Mouse (Mus musculus): ENCODE data around the gene Pde5a. TPM values are rescaled to one million over a fixed set of nuclear protein-coding genes. Genes with fewer than 3 reads are reported as not detected.

The Pde5a gene
- total RNA-seq, 1 experiment from 2014 or later = 9.5 TPM

DNA sequence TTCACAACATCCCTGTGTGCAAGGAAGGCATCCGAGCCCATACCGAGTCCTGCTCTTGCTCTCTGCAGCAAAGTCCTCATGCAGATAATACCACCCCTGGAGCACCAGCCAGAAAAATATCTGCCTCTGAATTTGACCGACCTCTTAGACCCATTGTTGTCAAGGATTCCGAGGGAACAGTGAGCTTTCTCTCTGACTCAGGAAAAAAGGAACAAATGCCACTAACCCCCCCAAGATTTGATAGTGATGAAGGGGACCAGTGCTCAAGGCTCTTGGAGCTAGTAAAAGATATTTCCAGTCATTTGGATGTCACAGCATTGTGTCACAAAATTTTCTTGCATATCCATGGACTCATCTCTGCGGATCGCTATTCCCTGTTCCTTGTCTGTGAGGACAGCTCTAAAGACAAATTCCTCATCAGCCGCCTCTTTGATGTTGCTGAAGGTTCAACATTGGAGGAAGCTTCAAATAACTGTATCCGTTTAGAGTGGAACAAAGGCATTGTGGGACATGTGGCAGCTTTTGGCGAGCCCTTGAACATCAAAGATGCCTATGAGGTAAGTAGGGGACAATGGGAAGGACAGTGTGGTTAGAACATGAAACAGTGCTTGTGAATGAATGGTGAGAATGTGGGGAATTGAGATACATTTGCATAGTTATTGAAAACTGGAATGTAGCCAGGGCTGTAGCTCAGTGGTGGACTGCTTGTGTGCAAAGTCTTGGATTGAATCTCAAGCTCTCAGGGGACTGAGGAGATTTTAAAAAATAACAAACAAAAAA is 19.4 kb downstream of the Pde5a start:
- ATAC-seq (ENCODE audit: extremely low read depth, insufficient number of reproducible peaks, low FRiP score, poor library complexity, severe bottlenecking) = no peak

DNA sequence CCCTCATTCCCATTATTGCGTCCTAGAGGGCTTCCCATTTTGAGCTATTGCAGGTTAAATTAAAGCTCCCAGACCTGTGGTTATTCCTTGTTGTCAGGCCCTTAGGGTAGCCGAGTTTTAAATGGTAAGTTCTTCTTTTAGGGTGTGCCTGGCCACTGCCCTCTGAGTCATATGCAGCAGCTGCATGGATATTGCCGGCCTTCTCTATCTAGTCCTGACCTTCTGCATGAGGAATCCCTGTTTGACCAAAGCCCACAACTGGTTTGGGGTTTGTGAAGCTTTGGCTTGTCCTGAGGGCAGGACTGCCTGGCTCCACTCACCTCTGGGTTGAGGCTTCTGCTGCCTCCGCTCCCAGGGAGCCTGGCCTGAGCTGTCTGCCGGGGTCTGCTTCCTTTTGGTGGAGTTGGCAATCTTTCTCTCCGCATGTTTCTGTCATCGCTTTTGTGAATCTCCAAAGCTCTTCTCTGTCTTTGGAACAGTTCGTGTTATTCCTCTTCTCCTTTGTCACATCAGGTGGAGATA is 34.6 kb downstream of the Pde5a start:
- ATAC-seq (ENCODE audit: extremely low read depth, insufficient number of reproducible peaks, low FRiP score, poor library complexity, severe bottlenecking) = no peak

DNA sequence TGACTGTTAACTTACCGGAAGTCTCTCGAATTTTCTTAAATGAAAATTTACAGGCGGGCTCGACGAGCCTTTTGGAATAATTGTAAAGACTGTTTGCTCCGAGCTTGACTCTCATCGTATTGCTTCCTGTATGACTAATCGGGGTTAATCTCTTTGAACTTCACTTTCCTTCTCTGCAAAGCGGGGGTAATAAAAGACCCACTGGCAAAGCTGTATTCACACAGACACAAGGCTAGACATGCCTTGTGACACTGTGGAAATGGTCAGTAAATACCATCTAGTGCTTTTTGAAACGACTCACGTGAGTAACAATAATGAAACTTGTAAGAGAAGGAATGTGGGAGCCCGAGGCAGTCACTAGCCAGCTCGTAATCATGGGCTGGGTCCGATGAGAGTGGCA is 35.0 kb downstream of the Pde5a start:
- no peak for ATAC-seq (ENCODE audit: extremely low read depth, insufficient number of reproducible peaks, low FRiP score, poor library complexity, severe bottlenecking)

- no peak for ATAC-seq (ENCODE audit: extremely low read depth, insufficient number of reproducible peaks, low FRiP score, poor library complexity, severe bottlenecking)
Measured at GRCm38 (mm10) chr3:122766930-122767329, 38.2 kb downstream of the Pde5a start.

DNA sequence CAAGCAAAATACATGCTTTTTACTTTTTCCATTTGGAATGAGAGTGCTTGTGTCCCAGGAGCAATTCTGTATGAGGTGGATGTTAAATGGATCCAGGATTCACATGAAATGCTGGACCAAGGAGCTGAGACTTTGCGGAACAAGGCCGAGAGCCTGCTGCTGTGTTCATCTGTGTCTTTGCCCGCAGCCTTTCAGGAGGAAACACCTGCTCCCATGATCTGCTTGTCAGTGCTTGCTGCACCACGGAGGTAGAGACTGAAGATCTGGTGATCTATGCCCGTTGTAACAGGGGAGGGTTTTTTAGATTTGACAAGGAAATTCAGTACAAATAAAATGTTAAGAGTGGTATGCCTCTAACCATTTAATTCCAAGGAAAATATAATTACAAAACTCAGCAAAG is 39.1 kb downstream of the Pde5a start:
- ATAC-seq (ENCODE audit: extremely low read depth, insufficient number of reproducible peaks, low FRiP score, poor library complexity, severe bottlenecking) = no peak

GRCm38 (mm10) chr3:122781417-122781816 is 52.7 kb downstream of the Pde5a start:
- no peak for ATAC-seq (ENCODE audit: extremely low read depth, insufficient number of reproducible peaks, low FRiP score, poor library complexity, severe bottlenecking)

GRCm38 (mm10) chr3:122784245-122784644 is 55.5 kb downstream of the Pde5a start:
- ATAC-seq (ENCODE audit: extremely low read depth, insufficient number of reproducible peaks, low FRiP score, poor library complexity, severe bottlenecking) = no peak

- no peak for ATAC-seq (ENCODE audit: extremely low read depth, insufficient number of reproducible peaks, low FRiP score, poor library complexity, severe bottlenecking)
Measured at GRCm38 (mm10) chr3:122788314-122788713, 59.6 kb downstream of the Pde5a start.

GRCm38 (mm10) chr3:122789544-122789943 is 60.8 kb downstream of the Pde5a start:
- ATAC-seq (ENCODE audit: extremely low read depth, insufficient number of reproducible peaks, low FRiP score, poor library complexity, severe bottlenecking) = no peak

DNA sequence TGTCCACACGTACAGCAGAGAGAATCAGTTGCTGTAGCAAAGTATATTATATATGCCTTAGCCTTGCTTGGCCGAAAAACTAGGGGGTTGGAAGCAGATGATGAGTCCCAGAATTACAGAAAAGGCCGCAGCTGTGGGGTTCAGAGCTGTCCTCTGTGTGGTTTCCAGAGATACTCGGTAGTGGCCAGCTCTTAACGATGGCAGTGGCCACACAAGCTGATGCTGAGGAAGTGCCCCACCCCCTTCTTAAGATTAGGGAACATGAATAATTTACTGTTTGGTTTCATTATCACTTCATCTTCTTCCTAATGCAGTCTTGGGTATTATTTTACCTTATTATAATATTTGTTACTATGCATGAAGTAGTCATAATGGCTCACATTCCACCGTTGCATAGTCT is 71.3 kb downstream of the Pde5a start:
- no peak for ATAC-seq (ENCODE audit: extremely low read depth, insufficient number of reproducible peaks, low FRiP score, poor library complexity, severe bottlenecking)

DNA sequence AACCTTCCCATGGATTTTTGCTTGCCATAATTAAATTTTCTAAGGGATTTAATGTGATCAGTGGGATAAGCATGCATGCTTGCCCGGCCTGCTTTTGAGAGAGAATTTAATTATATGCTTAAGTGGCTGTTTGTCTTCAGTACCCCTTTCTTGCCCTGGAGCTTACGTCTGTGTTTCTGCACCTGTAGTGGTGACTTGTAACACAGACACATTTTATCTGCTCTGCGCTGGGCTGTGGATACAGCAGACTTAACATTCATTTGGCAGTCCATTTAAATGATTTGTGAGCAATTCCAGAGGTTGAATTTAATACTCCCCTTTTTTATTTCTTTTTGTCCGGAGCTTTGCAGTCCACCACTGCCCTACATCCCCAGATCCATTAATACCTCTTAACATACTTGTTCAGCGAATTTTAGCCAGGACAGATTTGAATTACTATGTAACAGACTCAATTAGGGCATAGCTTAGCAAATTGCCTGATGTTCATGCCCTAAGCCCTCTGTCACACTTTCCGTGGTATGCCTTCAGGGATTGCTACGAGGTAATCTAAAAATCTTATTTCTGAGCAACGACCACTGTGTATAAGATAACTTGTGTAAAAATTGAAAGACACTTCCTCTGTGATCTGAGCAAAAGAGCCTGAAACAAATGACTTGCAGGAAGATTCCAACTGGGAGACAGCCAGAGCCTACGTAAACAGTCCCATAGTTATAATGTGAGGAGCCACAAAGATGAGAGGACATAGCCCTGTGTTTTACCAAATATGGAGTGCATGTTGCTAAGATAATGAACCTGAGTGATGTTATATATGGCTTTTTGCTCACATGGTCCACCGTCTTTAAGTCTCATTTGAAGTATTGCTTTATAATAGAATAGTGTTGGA is 72.0 kb downstream of the Pde5a start:
- ATAC-seq (ENCODE audit: extremely low read depth, insufficient number of reproducible peaks, low FRiP score, poor library complexity, severe bottlenecking) = no peak

DNA sequence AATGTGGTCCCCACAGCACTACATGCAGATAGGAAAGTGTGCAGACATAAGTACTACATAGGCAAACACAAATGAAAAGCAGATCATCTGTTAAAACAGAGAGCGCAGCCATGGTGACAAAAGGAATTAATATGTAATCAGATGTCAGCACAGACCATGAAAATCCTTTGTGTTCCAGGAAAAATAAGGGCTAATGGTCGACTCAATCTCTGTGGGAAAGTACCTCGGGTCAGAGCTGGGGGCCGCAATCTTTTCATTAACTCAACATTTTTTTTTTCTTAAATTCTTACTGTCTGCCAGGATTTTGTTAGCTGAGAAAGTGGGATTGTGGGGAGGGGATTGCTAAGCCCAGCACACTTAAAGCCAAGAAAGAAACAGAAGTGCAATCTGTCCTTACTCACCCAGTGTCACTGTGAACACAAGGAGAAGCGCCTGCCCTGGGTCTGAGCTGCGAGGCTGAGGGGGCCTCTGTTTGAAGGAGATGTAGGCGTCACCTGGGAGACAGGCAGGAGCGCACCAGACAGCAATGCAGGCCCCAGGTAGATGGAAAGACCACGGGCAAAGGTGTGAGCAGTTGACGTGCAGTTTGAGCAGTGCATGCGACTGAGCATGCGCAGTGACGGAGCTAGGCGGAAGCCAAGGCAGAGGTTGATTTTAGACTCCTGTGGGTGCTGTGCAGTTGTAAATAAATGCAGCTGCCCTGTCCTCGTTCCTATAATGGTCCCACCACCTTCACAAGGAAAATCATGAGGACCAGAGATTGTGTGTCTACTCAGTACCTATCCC is 72.9 kb downstream of the Pde5a start:
- no peak for ATAC-seq (ENCODE audit: extremely low read depth, insufficient number of reproducible peaks, low FRiP score, poor library complexity, severe bottlenecking)

GRCm38 (mm10) chr3:122807313-122807712 is 78.6 kb downstream of the Pde5a start:
- no peak for ATAC-seq (ENCODE audit: extremely low read depth, insufficient number of reproducible peaks, low FRiP score, poor library complexity, severe bottlenecking)

- ATAC-seq (ENCODE audit: extremely low read depth, insufficient number of reproducible peaks, low FRiP score, poor library complexity, severe bottlenecking) = no peak
Measured at GRCm38 (mm10) chr3:122810090-122810863, 81.5 kb downstream of the Pde5a start.

- ATAC-seq (ENCODE audit: extremely low read depth, insufficient number of reproducible peaks, low FRiP score, poor library complexity, severe bottlenecking) = no peak
Measured at GRCm38 (mm10) chr3:122810986-122811385, 82.2 kb downstream of the Pde5a start.

- ATAC-seq (ENCODE audit: extremely low read depth, insufficient number of reproducible peaks, low FRiP score, poor library complexity, severe bottlenecking) = no peak
Measured at GRCm38 (mm10) chr3:122814531-122814930, 85.8 kb downstream of the Pde5a start.

- ATAC-seq (ENCODE audit: extremely low read depth, insufficient number of reproducible peaks, low FRiP score, poor library complexity, severe bottlenecking) = no peak
Measured at GRCm38 (mm10) chr3:122818282-122818681, 89.5 kb downstream of the Pde5a start.

- ATAC-seq (ENCODE audit: extremely low read depth, insufficient number of reproducible peaks, low FRiP score, poor library complexity, severe bottlenecking) = no peak
Measured at GRCm38 (mm10) chr3:122820700-122821099, 92.0 kb downstream of the Pde5a start.

Data from neutrophil, adult 5-6 weeks (primary cell).